Mouse (Mus musculus) neural tube, embryonic 14.5 days (tissue): ENCODE results near the gene Fbxw8. TPM values are rescaled to one million over a fixed set of nuclear protein-coding genes. Genes with fewer than 3 reads are reported as not detected.

Experiments used
- ATAC-seq: fragments of 200-750 bp; cut with Nextera tagmentation; 2 replicates; pipeline ENCODE4 v1.8.0; 2017; ENCODE audit warnings: low read depth, mild to moderate bottlenecking, moderate TSS enrichment, moderate library complexity
- H3K27ac ChIP-seq: fragments of 300-500 bp; sonication (generic); 2 replicates; pipeline ENCODE4 v1.5.1; 2014; ENCODE audit warnings: low read depth, mild to moderate bottlenecking, control low read depth, low read length, moderate library complexity, mixed read lengths
- H3K27me3 ChIP-seq: fragments of 300-500 bp; sonication (generic); 2 replicates; pipeline ENCODE4 v1.6.1; 2014; ENCODE audit warnings: low read length; ENCODE audit not compliant: control insufficient read depth, insufficient read depth
- H3K36me3 ChIP-seq: fragments of 300-500 bp; sonication (generic); 2 replicates; pipeline ENCODE4 v1.6.1; 2014; ENCODE audit warnings: low read length, mixed read lengths; ENCODE audit not compliant: control insufficient read depth, insufficient read depth
- H3K4me1 ChIP-seq: fragments of 300-500 bp; sonication (generic); 2 replicates; pipeline ENCODE4 v1.6.1; 2014; ENCODE audit warnings: low read length; ENCODE audit not compliant: control insufficient read depth, insufficient read depth
- H3K4me2 ChIP-seq: fragments of 300-500 bp; sonication (generic); 2 replicates; pipeline ENCODE4 v1.6.1; 2014; ENCODE audit warnings: mild to moderate bottlenecking, low read depth, low read length, control low read depth
- H3K4me3 ChIP-seq: fragments of 300-500 bp; sonication (generic); 2 replicates; pipeline ENCODE4 v1.5.1; 2014; ENCODE audit warnings: low read depth, low read length, control low read depth, mixed read lengths
- H3K9ac ChIP-seq: fragments of 300-500 bp; sonication (generic); replicated peaks from 2 replicates; pipeline ENCODE4 v1.6.1; 2014; ENCODE audit warnings: low read depth, mild to moderate bottlenecking, control low read depth, low read length, mixed read lengths
- H3K9me3 ChIP-seq: fragments of 300-500 bp; sonication (generic); 2 replicates; pipeline ENCODE4 v1.6.1; 2016; ENCODE audit warnings: low read length; ENCODE audit not compliant: control insufficient read depth
- WGBS: fragments of 180-500 bp; shearing (Covaris S2); extraction: QIAGEN DNeasy Blood & Tissue Kit; methylation state at CpG from one replicate; pipeline ENCODE4 v1.1.7; 2014; 5-methylcytosine and 5-hydroxymethylcytosine counted together
- polyA plus RNA-seq: library from polyadenylated mRNA; unstranded; fragments of >200 nt; fragmentation: Nextera tagmentation; extraction: Ambion mirVana; gene quantifications from 2 replicates; pipeline ENCODE4 v1.2.1, GENCODE M21; 2014

Fbxw8 gene
- 16.5 and 20.4 TPM in 2 replicates for polyA plus RNA-seq

DNA sequence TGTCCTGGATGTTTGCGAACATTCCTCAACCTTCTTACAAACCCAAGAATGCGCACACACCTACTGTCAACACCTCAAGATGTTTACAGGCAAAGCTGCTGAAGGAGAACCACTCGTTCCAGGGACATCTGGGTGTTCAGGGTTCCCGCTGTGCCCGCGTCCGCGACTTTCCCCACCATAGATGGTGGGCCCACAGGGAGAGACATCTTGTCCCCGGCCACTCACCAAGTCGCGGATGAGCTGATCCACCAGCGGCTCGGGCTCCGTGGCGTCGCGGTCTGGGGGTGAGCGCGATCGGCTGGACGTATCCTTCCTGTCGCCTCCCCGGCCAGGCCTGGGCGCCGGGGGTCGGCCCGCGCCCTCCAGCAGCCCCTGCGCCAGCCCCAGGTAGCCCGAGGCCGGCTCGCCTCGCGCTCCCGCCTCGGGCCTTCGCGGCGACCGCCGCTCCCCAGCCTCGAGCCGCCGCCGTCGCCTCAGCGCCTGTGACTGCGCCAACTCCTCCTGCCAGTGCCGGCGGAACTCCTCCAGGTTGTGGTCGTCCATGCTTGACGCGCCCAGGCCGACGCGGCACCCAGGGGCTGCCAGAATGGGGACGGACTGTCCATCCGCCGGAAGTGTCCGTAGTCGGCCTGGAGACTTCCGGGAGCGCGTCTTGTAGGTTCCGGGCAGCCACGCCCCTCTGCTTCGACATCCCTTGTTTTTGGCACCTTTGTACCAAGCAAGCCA is at the start of gene Fbxw8:
Gene Fbxw8, minus strand, starts transcription at position 626 of the 726 bp plus-strand sequence.
- H3K9ac ChIP-seq, result peak within 1 kb of the TSS; percentile 88
- 0 out of 2 replicates have a peak within 1 kb of the TSS, but pooled peaks have one; percentile 44 for H3K27ac ChIP-seq
- H3K4me3 ChIP-seq, result peak within 1 kb of the TSS; percentile 84
- no peaks in the 10 kb centered on the region for H3K27me3 ChIP-seq
- H3K9me3 ChIP-seq, result no peaks in the 10 kb centered on the region
- peaks cover 11% of the 10 kb centered on the region for H3K4me1 ChIP-seq
- under 1% methylated on average over 65 of the region's 67 CpGs for WGBS
- peak; percentile 91 for ATAC-seq
- peak within 1 kb of the TSS; percentile 79 for H3K4me2 ChIP-seq
- no peaks in the 10 kb centered on the region for H3K36me3 ChIP-seq

- H3K9me3 ChIP-seq, result no peaks in the 10 kb centered on the region
- no peak overlapping the region for H3K4me2 ChIP-seq
- no peak for ATAC-seq
- no peaks in the 10 kb centered on the region for H3K27me3 ChIP-seq
- no peaks in the 10 kb centered on the region for H3K36me3 ChIP-seq
- no peak overlapping the region for H3K27ac ChIP-seq
- WGBS, result 32% methylated on average over 16 of the region's 16 CpGs
- H3K9ac ChIP-seq, result no peak overlapping the region
- no peak overlapping the region for H3K4me3 ChIP-seq
- H3K4me1 ChIP-seq, result 0 out of 2 replicates have a peak, but pooled peaks cover 4% of the 10 kb centered on the region
Observed at GRCm38 (mm10) chr5:118204675-118205440, 49.6 kb upstream of the Fbxw8 start.

GRCm38 (mm10) chr5:118199670-118200069 is 44.4 kb upstream of the Fbxw8 start:
- ATAC-seq, result no peak
- Histone ChIP-seq H3K27me3 (no peaks in the 10 kb centered on the region), H3K9me3 (no peaks in the 10 kb centered on the region), H3K27ac (no peak overlapping the region), H3K4me2 (no peak overlapping the region), H3K9ac (no peak overlapping the region), H3K4me3 (no peak overlapping the region), H3K4me1 (no peaks in the 10 kb centered on the region), H3K36me3 (no peaks in the 10 kb centered on the region)
- 55% methylated on average over 5 of the region's 5 CpGs for WGBS

DNA sequence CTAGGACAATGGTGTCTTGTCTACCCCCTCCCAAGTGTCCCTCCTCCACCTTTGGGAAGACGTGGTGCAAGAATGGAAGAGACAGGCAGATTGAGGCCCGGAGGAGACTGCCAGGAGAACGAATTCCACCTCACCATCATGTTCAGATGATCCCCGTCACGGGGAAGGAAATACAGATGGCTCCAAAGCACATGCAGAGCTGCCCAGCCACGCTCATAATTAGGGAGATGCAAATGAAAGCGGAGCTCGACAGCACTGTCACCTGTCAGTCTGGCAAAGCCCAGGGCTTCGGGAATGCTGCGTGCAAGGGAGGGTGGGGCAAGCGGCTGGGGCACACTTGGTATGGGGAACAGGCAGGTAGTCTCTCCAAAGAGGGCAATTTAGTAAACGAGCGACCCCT is 42.2 kb upstream of the Fbxw8 start:
- Histone ChIP-seq H3K27me3 (no peaks in the 10 kb centered on the region), H3K9me3 (no peaks in the 10 kb centered on the region), H3K9ac (no peak overlapping the region), H3K4me2 (no peak overlapping the region), H3K4me1 (no peaks in the 10 kb centered on the region), H3K27ac (no peak overlapping the region), H3K36me3 (no peaks in the 10 kb centered on the region), H3K4me3 (no peak overlapping the region)
- no peak for ATAC-seq
- 77% methylated on average over 13 of the region's 13 CpGs for WGBS

- H3K4me3 ChIP-seq, result no peak overlapping the region
- no peak overlapping the region for H3K27ac ChIP-seq
- H3K9me3 ChIP-seq, result no peaks in the 10 kb centered on the region
- no peaks in the 10 kb centered on the region for H3K4me1 ChIP-seq
- H3K27me3 ChIP-seq, result no peaks in the 10 kb centered on the region
- no peaks in the 10 kb centered on the region for H3K36me3 ChIP-seq
- no peak overlapping the region for H3K4me2 ChIP-seq
- ATAC-seq, result no peak
- no peak overlapping the region for H3K9ac ChIP-seq
- WGBS, result 16% methylated on average over 18 of the region's 18 CpGs
Observed at GRCm38 (mm10) chr5:118192221-118192620, 37.0 kb upstream of the Fbxw8 start.

DNA sequence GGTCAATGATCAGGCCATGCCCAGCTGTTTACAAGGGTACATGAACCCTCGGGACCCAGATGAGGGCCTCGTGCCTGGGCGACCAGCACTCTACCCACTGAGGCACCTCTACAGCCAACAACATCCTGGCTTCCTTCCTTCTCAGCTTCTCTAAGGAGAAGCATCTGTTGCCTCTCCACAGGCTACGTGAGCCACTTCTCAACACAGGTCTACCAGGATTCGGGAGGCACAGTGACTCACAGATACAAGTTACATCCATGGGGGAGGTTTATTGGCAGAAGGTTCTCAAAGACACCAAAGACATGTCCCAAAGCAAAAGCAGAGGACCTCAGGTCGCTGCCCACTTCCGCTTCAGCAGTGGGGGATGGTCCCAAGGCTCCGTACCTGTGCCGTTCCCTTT is 35.2 kb upstream of the Fbxw8 start:
- Histone ChIP-seq H3K4me2 (no peak overlapping the region), H3K36me3 (no peaks in the 10 kb centered on the region), H3K9ac (no peak overlapping the region), H3K4me1 (no peaks in the 10 kb centered on the region), H3K27me3 (no peaks in the 10 kb centered on the region), H3K4me3 (no peak overlapping the region), H3K27ac (no peak overlapping the region), H3K9me3 (no peaks in the 10 kb centered on the region)
- ATAC-seq, result no peak
- 92% methylated on average over 9 of the region's 9 CpGs for WGBS

GRCm38 (mm10) chr5:118188356-118188755 is 33.1 kb upstream of the Fbxw8 start:
- H3K9ac ChIP-seq, result no peak overlapping the region

DNA sequence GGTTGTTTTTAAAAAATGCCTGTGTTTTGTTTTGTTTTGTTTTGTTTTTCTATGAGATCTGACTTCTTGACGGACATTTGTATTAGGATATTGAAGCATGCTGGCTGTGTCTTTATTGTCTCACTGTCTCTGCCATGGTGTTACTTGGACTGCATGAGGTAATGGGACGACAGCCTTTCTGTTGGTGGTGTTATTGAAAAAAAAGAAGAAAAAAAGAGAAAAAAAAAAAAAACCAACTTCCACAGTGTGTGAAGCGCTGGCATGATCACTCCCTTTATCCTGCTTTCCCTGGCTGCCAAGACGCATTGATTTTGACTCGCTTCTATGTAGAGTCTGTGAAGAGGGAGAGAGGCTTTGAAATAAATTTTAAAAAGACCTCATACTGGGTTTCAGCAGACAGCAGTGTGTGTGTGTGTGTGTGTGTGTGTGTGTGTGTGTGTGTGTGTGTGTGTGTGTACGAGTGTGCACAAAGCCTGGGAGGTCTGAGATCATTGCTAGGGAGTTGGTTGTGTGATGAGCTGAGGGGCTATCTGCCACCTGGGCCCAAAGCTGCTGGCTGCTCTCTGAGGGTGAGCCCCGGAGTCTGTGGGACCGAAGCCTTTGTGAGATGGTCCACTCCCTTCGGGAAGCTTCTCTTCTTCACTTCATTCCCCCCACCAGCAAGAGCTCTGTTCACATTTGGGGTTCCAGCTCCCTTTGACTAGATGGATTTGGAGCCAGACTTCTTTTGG is 31.8 kb upstream of the Fbxw8 start:
- ATAC-seq, result no peak
- no peak overlapping the region for H3K27ac ChIP-seq
- WGBS, result 68% methylated on average over 9 of the region's 9 CpGs

More at GRCm38 (mm10) chr5:118188356-118188755, 33.1 kb upstream of the Fbxw8 start:
- H3K36me3 ChIP-seq, result no peaks in the 10 kb centered on the region
- no peaks in the 10 kb centered on the region for H3K27me3 ChIP-seq
- H3K4me2 ChIP-seq, result no peak overlapping the region
- ATAC-seq, result no peak
- no peaks in the 10 kb centered on the region for H3K4me1 ChIP-seq
- no peak overlapping the region for H3K4me3 ChIP-seq
- 56% methylated on average over 6 of the region's 6 CpGs for WGBS
- H3K27ac ChIP-seq, result no peak overlapping the region
- H3K9me3 ChIP-seq, result no peaks in the 10 kb centered on the region

More for the DNA sequence above, 31.8 kb upstream of the Fbxw8 start:
- H3K4me2 ChIP-seq, result no peak overlapping the region
- H3K4me3 ChIP-seq, result no peak overlapping the region
- H3K36me3 ChIP-seq, result no peaks in the 10 kb centered on the region
- H3K9ac ChIP-seq, result no peak overlapping the region
- no peaks in the 10 kb centered on the region for H3K27me3 ChIP-seq
- no peaks in the 10 kb centered on the region for H3K4me1 ChIP-seq
- no peaks in the 10 kb centered on the region for H3K9me3 ChIP-seq
